Mouse (Mus musculus) midbrain, embryonic 11.5 days (tissue): ENCODE results near the gene Entpd6. TPM values are rescaled to one million over a fixed set of nuclear protein-coding genes. Genes with fewer than 3 reads are reported as not detected.

Source experiments
- ATAC-seq: fragments of 200-750 bp; cut with Nextera tagmentation; 2 replicates; pipeline ENCODE4 v1.8.0; 2017; ENCODE audit warnings: moderate TSS enrichment, moderate library complexity; ENCODE audit not compliant: low FRiP score
- DNase-seq: peaks from one replicate; pipeline ENCODE4 v3.0.0; 2015; ENCODE audit warnings: low spot score; ENCODE audit errors: missing footprints
- H3K27ac ChIP-seq: fragments of 300-500 bp; sonication (generic); 2 replicates; pipeline ENCODE4 v1.5.1; 2014; ENCODE audit warnings: low read depth, low read length
- H3K27me3 ChIP-seq: fragments of 300-500 bp; sonication (generic); 2 replicates; pipeline ENCODE4 v1.6.1; 2014; ENCODE audit warnings: mild to moderate bottlenecking, low read length, moderate library complexity, mixed read lengths; ENCODE audit not compliant: control insufficient read depth, insufficient read depth
- H3K36me3 ChIP-seq: fragments of 300-500 bp; sonication (generic); 2 replicates; pipeline ENCODE4 v1.6.1; 2014; ENCODE audit warnings: mild to moderate bottlenecking, low read length, moderate library complexity, mixed read lengths; ENCODE audit not compliant: control insufficient read depth, insufficient read depth
- H3K4me1 ChIP-seq: fragments of 300-500 bp; sonication (generic); 2 replicates; pipeline ENCODE4 v1.6.1; 2014; ENCODE audit warnings: low read length; ENCODE audit not compliant: control insufficient read depth, insufficient read depth
- H3K4me2 ChIP-seq: fragments of 300-500 bp; sonication (generic); 2 replicates; pipeline ENCODE4 v1.6.1; 2014; ENCODE audit warnings: mild to moderate bottlenecking, moderate library complexity
- H3K4me3 ChIP-seq: fragments of 300-500 bp; sonication (generic); 2 replicates; pipeline ENCODE4 v1.5.1; 2014; ENCODE audit warnings: low read depth, low read length
- H3K9ac ChIP-seq: fragments of 300-500 bp; sonication (generic); 2 replicates; pipeline ENCODE4 v1.6.1; 2014; ENCODE audit warnings: low read length
- H3K9me3 ChIP-seq: fragments of 300-500 bp; sonication (generic); 2 replicates; pipeline ENCODE4 v1.6.1; 2016; ENCODE audit warnings: low read length; ENCODE audit not compliant: control insufficient read depth
- WGBS: fragments of 180-500 bp; shearing (Covaris S2); extraction: QIAGEN DNeasy Blood & Tissue Kit; methylation state at CpG from one replicate; pipeline ENCODE4 v1.1.7; 2014; 5-methylcytosine and 5-hydroxymethylcytosine counted together
- polyA plus RNA-seq: library from polyadenylated mRNA; unstranded; fragments of >200 nt; fragmentation: Nextera tagmentation; extraction: Ambion mirVana; gene quantifications from 2 replicates; pipeline ENCODE4 v1.2.1, GENCODE M21; 2014

The Entpd6 gene
- polyA plus RNA-seq, result 24.7 and 26.7 TPM in 2 replicates

DNA sequence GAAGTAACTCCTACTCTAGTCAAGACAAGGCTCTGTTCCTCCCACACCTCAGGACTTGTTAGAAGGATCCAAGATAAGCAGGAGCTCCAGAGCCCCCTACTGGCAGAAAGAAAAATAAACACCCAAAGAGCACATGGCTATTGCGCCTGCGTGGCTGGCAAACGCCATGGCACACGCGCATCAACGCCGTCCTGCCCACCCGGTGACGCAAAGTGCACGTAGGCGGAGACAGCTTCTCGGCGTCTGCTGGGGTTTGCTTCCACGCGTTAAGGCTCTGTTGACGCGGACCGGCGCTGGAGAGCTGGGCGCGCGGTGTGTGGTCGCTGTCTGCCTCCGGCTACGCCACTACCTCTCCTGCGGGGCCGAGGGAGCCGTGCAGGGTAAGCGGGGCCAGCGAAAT is at the start of gene Entpd6:
Gene Entpd6, plus strand, starts transcription at position 189 of the 400 bp plus-strand sequence.
- under 1% methylated on average over 30 of the region's 30 CpGs for WGBS
- DNase-seq (peak; percentile 100), ATAC-seq (peak; percentile 97)
- Histone ChIP-seq H3K9me3 (no peaks in the 10 kb centered on the region), H3K4me1 (peaks cover 7% of the 10 kb centered on the region), H3K9ac (peak within 1 kb of the TSS; percentile 86), H3K36me3 (no peaks in the 10 kb centered on the region), H3K27ac (peak within 1 kb of the TSS; percentile 22; the same call in 1 of the 2 replicates), H3K4me3 (peak within 1 kb of the TSS; percentile 67), H3K4me2 (peak within 1 kb of the TSS; percentile 95), H3K27me3 (no peaks in the 10 kb centered on the region)

DNA sequence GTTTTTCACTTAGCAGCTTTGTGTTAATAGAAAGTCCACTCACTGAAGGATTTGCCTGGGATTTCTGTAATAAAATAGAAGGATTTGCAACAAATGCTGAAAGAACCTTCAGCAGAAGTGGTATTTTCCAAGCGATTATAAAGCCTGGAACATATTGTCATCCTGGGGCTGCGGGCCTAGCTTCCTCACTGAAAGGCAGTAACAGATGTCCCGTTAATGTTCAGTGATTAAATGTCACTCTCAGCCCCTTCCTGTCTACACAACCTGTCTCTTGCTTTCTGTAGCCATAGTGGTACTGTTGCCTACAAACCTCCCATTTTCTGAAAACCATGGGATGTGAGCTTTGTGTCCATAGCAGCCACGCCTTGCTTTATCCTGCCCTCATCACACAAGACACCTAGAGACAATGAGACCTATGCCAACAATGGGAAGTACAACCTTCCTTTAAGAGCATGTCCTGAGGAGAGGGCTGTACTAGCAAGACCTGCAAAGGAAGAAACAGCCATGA is 36.6 kb upstream of the Entpd6 start:
- no peak overlapping the region for H3K27ac ChIP-seq
- no peaks in the 10 kb centered on the region for H3K4me1 ChIP-seq
- no peak overlapping the region for H3K4me2 ChIP-seq
- no peaks in the 10 kb centered on the region for H3K27me3 ChIP-seq
- H3K9ac ChIP-seq, result no peak overlapping the region
- no peak overlapping the region for H3K4me3 ChIP-seq
- no peaks in the 10 kb centered on the region for H3K9me3 ChIP-seq
- no peak for ATAC-seq
- WGBS, result 81% methylated on average over 4 of the region's 4 CpGs
- no peak for DNase-seq
- no peaks in the 10 kb centered on the region for H3K36me3 ChIP-seq

DNA sequence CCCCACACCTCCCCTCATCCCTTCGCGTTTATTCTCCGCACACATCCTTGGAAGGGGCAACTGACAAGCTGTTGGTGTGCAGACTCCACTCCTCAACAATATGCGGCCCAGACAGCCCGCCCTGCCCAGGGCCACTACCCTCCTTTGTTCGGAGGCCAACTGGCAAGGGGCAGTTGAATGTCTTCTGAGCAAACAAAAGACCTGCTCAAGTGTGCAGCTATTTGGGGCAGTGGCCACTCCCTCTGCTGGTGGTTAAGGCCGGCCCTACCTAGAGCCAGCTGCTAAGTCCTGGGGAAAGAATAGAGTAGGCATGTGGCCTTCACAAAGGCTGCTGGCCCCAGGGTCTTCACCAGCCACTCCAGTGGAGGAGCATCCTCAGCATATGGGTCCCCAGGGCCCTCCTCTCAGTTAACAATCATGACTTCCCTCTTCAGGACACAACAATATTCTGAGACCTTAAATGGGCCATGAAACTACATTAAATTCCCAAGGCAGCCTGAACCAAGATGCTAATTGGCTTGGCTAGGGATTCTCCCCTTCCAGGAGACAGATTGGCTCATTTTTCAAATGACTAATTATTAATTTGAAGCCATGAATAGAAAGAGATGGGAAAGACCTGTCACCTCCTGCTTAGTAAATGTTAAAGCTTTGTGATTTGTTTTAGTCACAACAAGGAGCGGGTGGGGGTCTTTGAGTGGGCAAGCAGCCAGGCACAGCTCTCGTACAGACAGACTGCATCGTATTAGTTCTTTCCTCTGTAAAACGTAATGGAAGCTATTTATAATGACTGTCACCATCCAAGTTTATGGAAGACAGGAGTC is 12.9 kb upstream of the Entpd6 start:
- DNase-seq (peak; percentile 94), ATAC-seq (peak; percentile 98)
- no peaks in the 10 kb centered on the region for H3K27me3 ChIP-seq
- H3K4me2 ChIP-seq, result peak overlapping the region; percentile 35
- no peak overlapping the region; the same call in 1 of the 2 replicates for H3K27ac ChIP-seq
- H3K36me3 ChIP-seq, result no peaks in the 10 kb centered on the region
- no peaks in the 10 kb centered on the region for H3K9me3 ChIP-seq
- 32% methylated on average over 11 of the region's 11 CpGs for WGBS
- no peak overlapping the region for H3K4me3 ChIP-seq
- H3K4me1 ChIP-seq, result peaks cover 5% of the 10 kb centered on the region; the same call in 1 of the 2 replicates
- H3K9ac ChIP-seq, result peak overlapping the region; percentile 38; the same call in 1 of the 2 replicates

DNA sequence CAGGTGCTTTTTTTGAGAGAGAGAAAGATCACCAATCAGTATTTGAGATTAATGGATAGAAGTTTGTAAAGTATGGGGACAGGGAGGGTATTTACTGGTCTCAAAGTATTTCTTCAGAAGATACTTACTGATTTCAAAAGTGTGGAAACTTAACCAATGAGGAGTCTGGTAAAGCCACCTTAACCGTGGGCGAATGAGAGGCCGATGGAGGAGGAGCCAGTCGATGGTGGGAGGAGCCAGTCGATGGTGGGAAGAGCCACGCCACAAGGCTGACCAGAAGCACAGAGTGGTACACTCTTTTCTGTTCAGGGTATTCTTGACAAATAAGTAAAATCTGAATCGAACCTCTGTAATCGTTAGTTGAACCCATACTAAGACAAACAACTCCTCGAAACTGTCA is 11.0 kb upstream of the Entpd6 start:
- DNase-seq (no peak), ATAC-seq (no peak)
- Histone ChIP-seq H3K27ac (no peak overlapping the region), H3K4me1 (peaks cover 5% of the 10 kb centered on the region; the same call in 1 of the 2 replicates), H3K4me2 (no peak overlapping the region), H3K27me3 (no peaks in the 10 kb centered on the region), H3K9ac (no peak overlapping the region), H3K9me3 (no peaks in the 10 kb centered on the region), H3K36me3 (no peaks in the 10 kb centered on the region), H3K4me3 (no peak overlapping the region)
- WGBS, result 87% methylated on average over 9 of the region's 9 CpGs

DNA sequence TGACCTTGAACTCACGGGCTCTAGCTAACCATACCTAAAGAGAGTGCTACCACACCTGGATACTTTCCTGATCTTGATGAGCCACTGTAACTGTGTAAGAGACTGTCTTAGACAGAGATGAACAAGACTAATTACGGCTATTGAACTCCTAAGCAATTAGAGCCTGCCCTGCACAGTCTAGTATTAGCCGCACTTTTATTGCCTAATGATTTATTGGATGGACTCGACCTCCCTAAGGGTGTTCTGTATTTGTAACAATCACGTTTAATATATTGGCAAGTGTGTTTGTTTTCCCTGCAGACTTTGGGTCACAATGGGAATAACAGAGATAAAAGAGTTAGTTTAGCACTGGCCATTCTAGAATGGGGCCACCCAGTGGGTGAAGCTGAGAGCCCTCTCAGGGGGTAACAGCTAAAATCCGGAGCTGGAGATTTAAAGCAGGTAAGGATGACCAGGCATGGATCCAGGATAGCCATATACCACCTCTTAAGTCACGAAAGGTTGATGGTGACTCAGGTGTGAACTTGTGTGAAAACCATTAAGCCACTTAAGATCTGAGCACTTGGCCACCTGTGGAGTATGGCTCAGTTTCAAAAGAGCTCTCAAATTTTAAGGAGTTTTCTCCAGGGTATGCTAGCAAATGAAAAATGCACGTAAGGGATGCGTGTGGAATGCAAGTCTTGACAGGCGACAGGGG is 8.5 kb upstream of the Entpd6 start:
- Histone ChIP-seq H3K9me3 (no peaks in the 10 kb centered on the region), H3K27ac (no peak overlapping the region), H3K9ac (no peak overlapping the region), H3K4me2 (no peak overlapping the region), H3K36me3 (no peaks in the 10 kb centered on the region), H3K27me3 (no peaks in the 10 kb centered on the region), H3K4me1 (peaks cover 5% of the 10 kb centered on the region; the same call in 1 of the 2 replicates), H3K4me3 (no peak overlapping the region)
- ATAC-seq, result no peak
- no peak for DNase-seq
- 72% methylated on average over 10 of the region's 10 CpGs for WGBS

DNA sequence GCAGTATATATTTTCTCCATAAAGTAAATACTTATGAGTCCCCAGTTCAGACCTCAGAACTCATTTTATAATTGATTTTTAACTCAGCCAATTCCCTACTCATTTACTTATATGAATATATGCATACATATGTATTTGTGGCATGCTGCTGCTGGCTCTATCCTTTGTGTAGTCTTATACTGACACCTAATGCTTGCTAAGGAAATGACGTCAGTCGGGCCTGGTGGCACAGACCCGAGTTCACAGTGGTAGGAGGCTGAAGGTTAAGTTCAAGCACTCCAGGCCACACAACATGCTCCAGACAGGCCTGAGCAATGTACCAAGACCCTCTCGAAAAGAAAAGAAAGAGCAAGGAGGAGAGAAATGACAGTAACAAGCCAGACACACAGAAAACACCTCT is 7.4 kb upstream of the Entpd6 start:
- Histone ChIP-seq H3K9me3 (no peaks in the 10 kb centered on the region), H3K27me3 (no peaks in the 10 kb centered on the region), H3K4me3 (no peak overlapping the region), H3K36me3 (no peaks in the 10 kb centered on the region), H3K9ac (no peak overlapping the region), H3K27ac (no peak overlapping the region), H3K4me2 (no peak overlapping the region), H3K4me1 (no peaks in the 10 kb centered on the region)
- ATAC-seq, result peak; percentile 47; the same call in 1 of the 2 replicates
- WGBS, result 61% methylated on average over 4 of the region's 4 CpGs
- no peak for DNase-seq

DNA sequence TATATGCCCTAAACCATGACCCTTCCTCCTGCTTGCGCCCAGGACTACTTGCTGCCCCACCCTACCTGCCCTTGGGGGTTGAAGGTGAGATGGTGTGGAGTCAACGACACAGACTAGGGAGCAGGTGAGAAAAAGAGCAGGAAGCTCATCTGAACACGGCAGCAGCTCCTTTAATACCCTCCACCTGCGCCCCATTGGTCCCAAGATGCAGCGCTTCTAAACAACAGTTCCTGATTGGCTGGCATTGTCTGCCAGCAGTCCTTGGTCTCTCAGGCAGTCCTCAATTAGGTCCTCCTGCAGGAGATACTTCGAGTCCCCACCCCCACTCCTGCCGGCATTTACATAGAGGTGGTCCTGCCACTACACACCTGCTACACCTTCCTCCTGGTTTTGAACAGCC is 3.8 kb upstream of the Entpd6 start:
- no peak for ATAC-seq
- DNase-seq, result no peak
- H3K9ac ChIP-seq, result no peak overlapping the region
- H3K9me3 ChIP-seq, result no peaks in the 10 kb centered on the region
- no peaks in the 10 kb centered on the region for H3K27me3 ChIP-seq
- peaks cover 7% of the 10 kb centered on the region for H3K4me1 ChIP-seq
- no peak overlapping the region for H3K4me3 ChIP-seq
- H3K36me3 ChIP-seq, result no peaks in the 10 kb centered on the region
- no peak overlapping the region for H3K27ac ChIP-seq
- WGBS, result 73% methylated on average over 7 of the region's 7 CpGs
- H3K4me2 ChIP-seq, result no peak overlapping the region

DNA sequence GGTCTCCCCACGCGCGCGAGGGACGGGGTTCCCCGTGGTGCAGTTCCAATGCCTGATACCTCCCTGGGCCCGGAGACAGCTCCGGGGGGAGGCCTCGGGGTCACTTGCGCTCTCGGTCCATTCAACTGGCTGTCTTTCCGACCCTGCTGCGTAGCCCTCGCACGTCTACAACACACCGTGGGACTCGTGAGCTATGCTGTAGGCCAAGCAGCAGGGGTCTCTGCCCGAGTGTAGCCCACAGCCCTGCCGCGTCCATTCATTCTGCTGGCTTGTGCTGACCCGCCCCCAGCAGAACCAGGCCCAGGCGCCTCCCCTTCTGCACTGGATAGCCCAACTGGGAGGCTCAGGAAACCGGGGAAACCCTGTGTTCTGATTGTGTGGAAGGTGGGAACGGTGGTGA is 441 bp downstream of the Entpd6 start:
- DNase-seq (no peak), ATAC-seq (peak; percentile 85)
- H3K4me2 ChIP-seq, result peak overlapping the region; percentile 95
- peak overlapping the region; percentile 22; the same call in 1 of the 2 replicates for H3K27ac ChIP-seq
- peak overlapping the region; percentile 86 for H3K9ac ChIP-seq
- WGBS, result 1% methylated on average over 24 of the region's 24 CpGs
- H3K9me3 ChIP-seq, result no peaks in the 10 kb centered on the region
- peak overlapping the region; percentile 67 for H3K4me3 ChIP-seq
- H3K27me3 ChIP-seq, result no peaks in the 10 kb centered on the region
- no peaks in the 10 kb centered on the region for H3K36me3 ChIP-seq
- H3K4me1 ChIP-seq, result peaks cover 7% of the 10 kb centered on the region
